Mouse (Mus musculus): Measurements from ENCODE around the gene Dapk2. TPM values are rescaled to one million over a fixed set of nuclear protein-coding genes. Genes with fewer than 3 reads are reported as not detected.

The Dapk2 gene
- total RNA-seq, 4 experiments from 2014 or later: 1.4 to 2.5 (median 1.6) TPM

DNA sequence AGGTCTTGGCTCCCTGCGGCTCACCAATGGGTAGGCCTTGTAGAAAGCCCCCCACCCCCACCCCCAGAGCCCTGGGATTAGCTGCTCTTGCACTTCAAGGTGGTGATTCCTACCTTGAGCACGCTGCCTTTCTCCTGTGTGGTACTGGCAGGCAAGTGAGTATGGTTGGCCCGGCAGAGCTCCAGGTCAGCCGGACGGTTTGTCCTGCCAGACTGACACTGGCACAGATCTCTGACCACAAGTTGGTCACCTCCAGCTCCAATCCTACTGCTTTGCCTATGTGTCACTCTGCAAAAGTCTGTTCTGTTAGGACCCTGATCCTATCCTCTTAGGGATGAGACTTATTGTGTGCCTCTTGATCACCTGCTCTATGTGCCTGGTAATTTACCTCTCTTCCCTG, 26.5 kb downstream of the Dapk2 start:
- no peak for DNase-seq (ENCODE audit: low spot score in 2 of 2)

DNA sequence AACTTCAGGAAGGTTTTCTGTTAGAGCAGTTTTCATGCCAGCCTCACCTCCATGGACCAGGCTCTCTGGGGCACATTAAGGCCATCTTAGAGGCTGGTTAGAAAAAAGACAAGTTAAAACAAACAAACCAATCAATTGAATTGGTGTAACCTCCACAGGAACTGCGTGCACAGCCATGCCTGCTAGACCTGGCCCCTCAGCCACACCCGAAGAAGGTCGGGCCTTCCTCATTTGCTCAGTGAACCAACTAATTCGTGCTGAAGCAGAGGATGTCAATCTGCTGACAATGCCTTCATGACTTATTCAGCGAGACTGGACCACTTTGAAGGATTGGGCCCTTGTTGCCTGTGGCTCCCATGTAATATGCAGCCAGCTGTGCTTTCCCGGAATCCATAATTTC, 28.4 kb downstream of the Dapk2 start:
- no peak for DNase-seq (ENCODE audit: low spot score in 2 of 2)

- no peak for DNase-seq (ENCODE audit: low spot score in 2 of 2)
Measured at GRCm38 (mm10) chr9:66189026-66189425, 31.0 kb downstream of the Dapk2 start.

- DNase-seq (ENCODE audit: low spot score in 2 of 2): no peak
Measured at GRCm38 (mm10) chr9:66194003-66194402, 36.0 kb downstream of the Dapk2 start.

GRCm38 (mm10) chr9:66196561-66196960, 38.5 kb downstream of the Dapk2 start:
- DNase-seq (ENCODE audit: low spot score in 2 of 2): no peak

DNA sequence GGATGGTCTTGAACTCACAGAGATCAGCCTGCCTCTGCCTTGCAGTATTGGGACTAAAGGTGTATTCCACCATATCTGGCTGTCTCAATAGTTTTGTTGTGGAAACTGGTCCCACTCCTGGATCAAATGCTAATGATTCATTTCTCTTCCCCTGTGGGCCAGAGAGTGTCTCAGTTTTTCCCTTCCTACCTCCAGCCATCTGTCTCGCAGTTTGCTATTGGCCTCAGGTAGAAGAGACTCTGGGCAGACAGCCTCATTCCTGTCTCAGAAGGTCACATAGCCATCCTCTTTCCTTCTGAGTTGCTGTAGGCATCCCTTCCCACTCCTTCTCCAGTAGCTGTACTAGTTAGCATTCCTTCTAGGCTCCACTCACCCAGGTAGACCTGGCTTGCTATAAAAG, 40.5 kb downstream of the Dapk2 start:
- DNase-seq (ENCODE audit: low spot score in 2 of 2): no peak

DNA sequence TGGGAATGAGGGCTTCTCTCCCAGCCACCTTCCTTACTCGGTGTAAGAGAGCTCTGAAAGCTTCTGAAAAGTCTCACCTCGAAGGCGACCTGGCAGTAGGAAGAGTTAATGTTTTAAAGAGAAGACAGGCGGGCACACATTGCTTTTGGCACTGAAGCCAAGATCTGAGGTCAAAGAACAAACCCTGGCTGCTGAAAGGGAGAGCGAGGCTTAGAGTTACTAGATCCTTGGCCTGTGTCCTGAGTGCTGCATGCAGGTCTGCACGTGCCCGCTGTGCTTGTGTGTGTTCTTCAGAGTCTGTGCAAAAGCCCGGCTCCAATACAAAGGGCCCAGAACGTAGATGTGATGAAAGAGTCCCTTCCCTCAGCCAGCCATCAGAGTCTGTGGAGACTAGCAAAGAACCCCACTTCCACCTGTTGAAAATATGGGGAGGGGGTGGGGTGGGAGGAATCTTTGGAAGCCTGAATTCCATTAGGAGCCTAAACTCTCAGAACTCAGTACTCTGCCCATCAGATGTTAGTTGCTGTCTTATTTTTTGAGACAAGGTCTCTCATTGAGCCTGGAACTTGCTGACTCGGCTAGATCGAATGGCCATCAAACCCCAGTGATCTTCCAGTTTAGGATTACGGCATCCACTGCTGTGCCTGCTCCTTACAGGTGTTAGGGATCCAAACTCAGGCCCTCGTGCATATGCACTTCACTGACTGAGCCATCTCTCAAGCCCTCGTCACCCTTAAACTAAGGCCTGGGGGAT, 41.8 kb downstream of the Dapk2 start:
- no peak for DNase-seq (ENCODE audit: low spot score in 2 of 2)

DNA sequence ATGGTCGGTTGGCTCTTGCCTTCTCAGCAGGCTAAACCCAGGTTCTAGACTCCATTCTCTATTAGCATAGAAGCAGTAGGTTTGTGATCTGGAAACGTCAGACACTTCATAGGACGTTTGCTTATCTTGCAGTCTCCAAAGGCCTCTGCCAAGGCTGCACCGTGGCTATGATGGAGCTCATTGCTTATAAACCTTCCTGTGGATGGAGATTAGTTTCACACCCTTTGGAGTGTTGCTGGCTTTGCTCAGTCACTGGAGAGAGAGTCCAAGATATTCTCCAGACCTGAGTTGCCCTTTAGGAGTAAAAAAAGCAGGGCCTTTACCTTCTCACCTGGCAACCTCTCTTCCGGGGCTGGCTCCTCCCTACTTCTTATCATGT, 42.4 kb downstream of the Dapk2 start:
- no peak for DNase-seq (ENCODE audit: low spot score in 2 of 2)

GRCm38 (mm10) chr9:66201665-66202064, 43.6 kb downstream of the Dapk2 start:
- DNase-seq (ENCODE audit: low spot score in 2 of 2): no peak

DNA sequence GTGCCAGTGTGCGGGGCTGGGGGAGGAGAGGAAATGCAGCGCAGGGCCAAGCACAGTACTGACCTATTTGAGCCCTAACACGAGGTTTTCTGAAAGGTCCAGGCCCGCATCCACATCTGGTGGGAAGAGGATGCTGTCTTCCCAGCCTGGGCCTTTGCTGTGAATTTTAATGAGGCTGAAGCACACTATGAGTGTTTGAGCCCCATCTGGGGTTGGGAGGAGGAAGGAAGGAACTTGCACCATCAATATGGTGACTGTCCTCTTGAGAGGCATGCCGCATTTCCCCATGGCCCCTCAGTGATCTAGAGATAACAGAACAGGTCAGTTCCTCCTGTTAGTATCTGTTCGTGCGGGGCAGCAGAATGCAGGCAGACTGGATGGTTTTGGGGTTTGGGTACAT, 44.4 kb downstream of the Dapk2 start:
- DNase-seq (ENCODE audit: low spot score in 2 of 2): no peak

- DNase-seq (ENCODE audit: low spot score in 2 of 2): peak in 1 of 2 experiments; percentile 7
Measured at GRCm38 (mm10) chr9:66205702-66206101, 47.7 kb downstream of the Dapk2 start.

- no peak for DNase-seq (ENCODE audit: low spot score in 2 of 2)
Measured at GRCm38 (mm10) chr9:66206825-66207224, 48.8 kb downstream of the Dapk2 start.

GRCm38 (mm10) chr9:66211420-66211819, 53.4 kb downstream of the Dapk2 start:
- no peak for DNase-seq (ENCODE audit: low spot score in 2 of 2)

GRCm38 (mm10) chr9:66212088-66212487, 54.1 kb downstream of the Dapk2 start:
- no peak for DNase-seq (ENCODE audit: low spot score in 2 of 2)

- DNase-seq (ENCODE audit: low spot score in 2 of 2): no peak
Measured at GRCm38 (mm10) chr9:66212802-66213201, 54.8 kb downstream of the Dapk2 start.

DNA sequence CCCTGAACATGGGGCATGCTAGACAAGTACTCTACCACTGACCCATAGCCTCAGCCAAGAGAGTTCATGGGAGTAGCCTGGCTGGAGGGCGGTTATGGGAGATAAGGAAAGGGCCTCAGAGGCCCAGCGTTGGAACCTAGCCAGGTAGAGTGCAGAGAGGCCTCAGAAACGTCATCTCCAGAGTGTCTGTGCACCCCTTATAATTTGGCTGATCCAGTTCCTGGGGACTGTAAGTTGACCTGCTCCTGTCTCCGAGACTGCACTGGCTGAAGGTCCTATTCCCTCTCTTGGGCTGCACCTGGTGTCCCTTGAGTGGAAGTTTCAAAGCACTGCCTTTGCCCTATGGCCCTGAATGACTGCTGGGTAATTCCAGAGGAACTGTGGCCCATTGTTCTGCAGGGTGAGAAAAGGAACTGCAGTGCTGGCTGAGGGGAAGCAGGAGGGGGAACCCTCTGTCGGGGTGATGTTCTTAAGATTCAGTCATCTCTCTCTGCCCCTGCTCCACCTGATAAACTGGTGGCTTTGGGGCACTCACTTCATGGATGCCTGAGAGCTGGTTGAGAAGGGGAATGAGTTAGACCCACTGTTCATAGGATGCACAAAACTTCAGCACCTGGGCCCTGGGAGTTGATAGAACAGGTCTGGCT, 55.5 kb downstream of the Dapk2 start:
- DNase-seq (ENCODE audit: low spot score in 2 of 2): no peak

GRCm38 (mm10) chr9:66215551-66215950, 57.5 kb downstream of the Dapk2 start:
- no peak for DNase-seq (ENCODE audit: low spot score in 2 of 2)

GRCm38 (mm10) chr9:66217970-66218369, 59.9 kb downstream of the Dapk2 start:
- DNase-seq (ENCODE audit: low spot score in 2 of 2): no peak

GRCm38 (mm10) chr9:66218917-66219725, 61.1 kb downstream of the Dapk2 start:
- no peak for DNase-seq (ENCODE audit: low spot score in 2 of 2)

GRCm38 (mm10) chr9:66223872-66224271, 65.8 kb downstream of the Dapk2 start:
- DNase-seq (ENCODE audit: low spot score in 2 of 2): no peak

- DNase-seq (ENCODE audit: low spot score in 2 of 2): no peak
Measured at GRCm38 (mm10) chr9:66225737-66226485, 67.9 kb downstream of the Dapk2 start.

All from left cerebral cortex, adult 8-10 months (tissue).